Mouse (Mus musculus) heart, adult 9 months (tissue): Measurements from ENCODE around the gene Mb21d2.

ENCODE experiments used
- DNase-seq, 2 experiments: peaks; one replicate each; pipeline ENCODE4 v3.0.0; 2022; ENCODE audit warnings: low spot score in 2 of 2

Gene Mb21d2

DNA sequence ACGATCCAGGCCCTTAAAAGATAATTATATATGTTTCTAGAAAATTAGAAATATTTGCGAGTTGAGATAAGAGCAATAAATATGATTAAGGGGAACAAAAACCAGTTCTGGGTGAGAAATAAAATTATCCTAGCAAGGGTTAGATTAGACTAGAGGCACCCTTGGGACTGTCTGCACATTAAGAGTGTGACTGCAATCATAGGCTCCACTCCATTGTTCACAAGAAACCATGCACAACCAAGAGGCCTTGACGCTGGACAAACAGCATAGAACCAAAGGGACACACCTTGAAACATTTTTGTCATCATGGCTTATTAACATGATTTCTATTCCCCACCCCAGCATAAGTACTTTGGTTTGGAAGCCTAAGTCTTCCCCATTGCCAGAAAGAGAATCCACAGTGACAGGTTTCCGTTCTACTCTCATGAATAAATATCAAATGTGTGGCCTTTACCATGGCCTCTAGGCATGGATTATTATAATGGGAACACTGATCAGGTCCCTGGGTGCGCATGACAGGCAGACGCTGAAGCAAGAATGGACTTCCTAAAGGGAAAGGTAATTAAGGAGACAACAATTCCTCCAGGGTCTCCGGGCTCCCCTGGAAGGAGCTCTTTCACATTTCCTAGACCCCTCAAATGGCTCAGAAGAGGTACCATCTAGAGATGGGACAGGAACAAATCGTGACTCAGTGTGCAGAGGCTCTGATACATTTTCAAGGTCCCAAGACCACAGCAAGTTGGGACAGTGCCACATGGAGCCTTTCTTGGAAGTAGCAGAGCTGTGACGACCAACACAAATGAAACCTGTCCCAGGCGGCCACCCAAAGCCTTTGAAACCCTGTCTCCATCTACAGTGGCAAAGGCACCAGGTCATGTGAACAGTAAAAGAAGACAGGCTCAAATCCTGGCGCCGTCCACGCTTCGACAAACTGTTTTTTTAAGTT is 26.6 kb downstream of the Mb21d2 start:
- no peak for DNase-seq

- no peak for DNase-seq
Measured at GRCm38 (mm10) chr16:28899161-28899540, 30.3 kb downstream of the Mb21d2 start.

- peak; percentile 9 to 17 for DNase-seq
Measured at GRCm38 (mm10) chr16:28898509-28899160, 30.8 kb downstream of the Mb21d2 start.

DNA sequence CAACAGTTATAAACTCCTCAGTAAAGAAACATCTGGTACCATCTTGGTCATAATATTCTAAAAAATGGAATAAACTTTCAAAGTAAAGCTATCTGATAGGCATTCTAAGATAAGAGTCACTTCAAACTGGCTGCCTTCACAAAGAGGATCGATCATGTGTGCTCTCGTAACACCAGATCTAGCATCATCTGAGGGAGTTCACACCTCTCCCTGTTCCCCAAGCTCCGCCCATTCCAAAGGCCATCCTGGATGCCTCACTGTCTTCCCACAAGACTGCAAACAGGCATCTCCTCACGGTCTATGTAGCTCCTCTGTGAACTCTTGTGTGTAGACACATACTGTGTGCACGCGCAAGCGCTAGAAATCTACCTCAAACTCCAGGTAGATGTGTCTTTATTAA is 32.9 kb downstream of the Mb21d2 start:
- no peak for DNase-seq

- no peak for DNase-seq
Measured at GRCm38 (mm10) chr16:28894872-28895271, 34.6 kb downstream of the Mb21d2 start.

GRCm38 (mm10) chr16:28893266-28893665 is 36.2 kb downstream of the Mb21d2 start:
- no peak for DNase-seq

DNA sequence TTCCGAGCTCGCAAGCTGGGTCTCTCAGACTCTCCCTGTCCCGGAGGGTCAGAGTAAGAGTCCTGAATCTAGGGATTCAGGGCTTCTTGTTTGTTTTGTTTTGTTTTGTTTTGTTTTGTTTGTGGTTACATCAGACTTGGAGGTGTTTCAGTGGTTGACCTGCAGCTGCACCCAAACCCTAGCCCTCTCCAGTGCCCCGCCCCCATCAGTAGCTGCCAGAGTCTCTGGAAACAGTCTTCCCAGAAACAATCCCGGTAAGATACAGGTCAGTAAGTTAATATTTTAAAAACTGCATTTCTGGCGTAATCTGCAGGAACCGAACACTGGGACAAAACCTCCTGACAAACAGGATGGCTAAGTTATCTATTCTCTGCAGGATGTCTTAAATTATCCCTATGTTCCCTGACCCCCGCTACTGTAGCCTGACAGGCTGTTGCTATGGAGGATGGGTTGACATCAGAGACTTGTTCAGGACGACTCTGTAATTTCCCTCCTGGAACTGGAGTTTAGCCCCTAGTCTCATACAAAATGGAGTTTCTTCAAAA is 43.2 kb downstream of the Mb21d2 start:
- no peak for DNase-seq

GRCm38 (mm10) chr16:28885474-28885873 is 44.0 kb downstream of the Mb21d2 start:
- no peak for DNase-seq

DNA sequence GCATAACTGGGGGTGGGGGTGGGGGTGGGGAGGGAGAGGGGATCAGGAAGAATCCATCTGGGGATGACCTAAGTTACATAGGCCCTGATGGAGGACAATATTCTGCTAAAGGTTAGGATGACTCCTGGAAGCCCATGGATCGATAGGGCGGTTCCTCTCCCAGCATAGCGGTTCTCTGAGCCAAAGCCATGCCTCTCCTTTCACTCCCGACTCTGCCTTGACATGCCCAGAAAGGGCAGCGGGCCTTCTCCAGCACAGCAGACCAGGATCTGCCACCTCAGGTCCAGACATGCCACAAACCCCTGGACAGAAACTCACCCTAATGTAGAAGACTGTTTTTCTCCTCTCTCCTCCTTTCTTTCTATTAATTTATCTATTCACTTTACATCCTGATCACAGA is 44.8 kb downstream of the Mb21d2 start:
- DNase-seq, result no peak

GRCm38 (mm10) chr16:28883649-28884048 is 45.8 kb downstream of the Mb21d2 start:
- no peak for DNase-seq

GRCm38 (mm10) chr16:28882687-28883428 is 46.6 kb downstream of the Mb21d2 start:
- peak in 1 of 2 experiments; percentile 17 for DNase-seq

- peak; percentile 18 to 23 for DNase-seq
Measured at GRCm38 (mm10) chr16:28881787-28882186, 47.7 kb downstream of the Mb21d2 start.

DNA sequence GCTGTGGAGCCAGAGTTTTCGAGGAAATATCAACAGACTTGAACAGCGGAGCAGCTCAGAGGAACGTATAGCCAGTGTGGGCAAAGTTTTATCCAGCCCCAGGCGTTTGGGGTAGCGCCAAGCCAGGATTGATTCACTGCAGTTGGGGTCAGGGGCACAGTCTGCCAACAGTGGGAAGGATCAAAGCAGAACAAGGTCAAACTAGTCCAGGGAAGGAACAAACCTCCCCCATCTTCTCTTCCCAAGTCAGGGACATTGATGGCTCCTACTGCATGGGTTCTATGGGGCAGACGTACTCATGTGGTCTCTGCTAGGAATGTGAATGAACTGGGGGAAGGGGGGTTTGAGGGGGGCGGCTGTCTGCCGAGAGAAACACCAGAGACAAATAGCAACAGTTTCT is 48.7 kb downstream of the Mb21d2 start:
- no peak for DNase-seq

- no peak for DNase-seq
Measured at GRCm38 (mm10) chr16:28880307-28880681, 49.2 kb downstream of the Mb21d2 start.

- no peak for DNase-seq
Measured at GRCm38 (mm10) chr16:28879636-28880306, 49.7 kb downstream of the Mb21d2 start.

- DNase-seq, result no peak
Measured at GRCm38 (mm10) chr16:28877162-28877662, 52.3 kb downstream of the Mb21d2 start.

GRCm38 (mm10) chr16:28873404-28873895 is 56.0 kb downstream of the Mb21d2 start:
- no peak for DNase-seq

DNA sequence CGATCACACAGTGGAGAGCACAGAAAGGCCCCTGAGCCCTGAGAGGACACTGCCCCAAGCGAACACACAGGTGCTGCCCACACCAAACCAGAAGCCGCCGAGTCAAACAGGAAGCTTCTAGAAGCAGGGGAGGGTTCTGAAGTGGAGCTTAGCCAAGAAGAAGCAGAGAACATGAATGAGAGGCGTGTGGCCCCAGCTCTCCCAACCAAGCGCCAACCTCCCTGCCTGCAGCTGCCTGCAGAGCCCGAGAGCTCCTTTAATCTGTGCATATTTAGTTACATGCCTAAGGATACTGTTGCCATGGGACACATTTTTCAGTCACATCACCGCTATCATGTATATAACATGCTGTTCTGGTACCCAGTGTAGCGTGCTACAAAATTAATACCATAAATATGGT is 58.6 kb downstream of the Mb21d2 start:
- no peak for DNase-seq

DNA sequence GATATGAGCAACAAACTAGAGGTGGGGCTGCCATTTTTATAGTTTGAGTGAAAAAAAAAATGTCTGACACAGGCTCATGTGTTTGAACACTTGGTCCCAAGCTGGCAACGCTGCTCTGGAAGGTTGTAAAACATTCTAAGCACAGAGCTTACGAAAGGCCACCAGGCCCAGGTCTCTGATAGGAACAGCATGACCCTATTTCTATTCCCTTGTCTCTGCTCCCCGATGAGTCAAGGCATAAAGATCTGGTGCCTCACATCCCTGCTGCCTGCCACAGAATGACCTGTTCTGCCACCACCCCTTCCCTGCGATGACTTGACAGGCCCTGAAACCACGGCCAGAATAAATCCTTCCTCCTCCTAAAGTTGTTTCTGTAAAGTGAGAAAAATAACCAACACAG is 59.0 kb downstream of the Mb21d2 start:
- DNase-seq, result no peak

- DNase-seq, result no peak
Measured at GRCm38 (mm10) chr16:28868864-28869263, 60.6 kb downstream of the Mb21d2 start.
